In genomic region chr2:79094298-79094697, GRCm38 (mm10) we compare ENCODE assay signal across 14 mouse cellular contexts.
DNase-seq lines count a peak whose midpoint lies in the region; ATAC-seq lines count a peak whose summit lies in the region.
"Had no signal": no experiment of that assay in that cellular context is flagged by ENCODE, and none has a peak within 500 bp of the region (broad histone marks: within the 10 kb centered on the region; RNA-seq: fewer than 3 reads in every experiment).

No protein-coding gene starts in this region.

- no peak for ATAC-seq in kidney, embryonic 15.5 days (replicated peaks; ENCODE audit: low FRiP score)

- no peak for DNase-seq in kidney, postnatal 4 days
- peak; percentile 27 for DNase-seq in right cerebral cortex, postnatal 25 days
- DNase-seq in right cerebral cortex, postnatal 4 days: no peak
- peak; percentile 61 to 62 for DNase-seq in left cerebral cortex, adult 9 months (ENCODE audit: low spot score in 2 of 2)
- DNase-seq in testis, postnatal 10 days (ENCODE audit: low spot score): no peak
- DNase-seq in adrenal gland, postnatal 14 days: no peak
- DNase-seq: cerebellum, adult 18-20 months; kidney, adult 11 months; lung, postnatal 10 days; thymus, postnatal 4 days had no signal

- no peaks in the 10 kb centered on the region for H3K4me1 ChIP-seq in kidney, embryonic 15.5 days
- H3K4me1 ChIP-seq: heart, embryonic 13.5 days; hindbrain, embryonic 12.5 days had no signal

- no peak overlapping the region for H3K4me2 ChIP-seq in kidney, embryonic 15.5 days
- H3K4me2 ChIP-seq: heart, embryonic 13.5 days; hindbrain, embryonic 12.5 days; liver, embryonic 11.5 days had no signal

- no peaks in the 10 kb centered on the region for H3K36me3 ChIP-seq in kidney, embryonic 15.5 days
- H3K36me3 ChIP-seq: heart, embryonic 13.5 days; hindbrain, embryonic 12.5 days had no signal

- H3K4me3 ChIP-seq in kidney, embryonic 15.5 days (replicated peaks): no peak overlapping the region
- H3K4me3 ChIP-seq: heart, embryonic 13.5 days; hindbrain, embryonic 12.5 days had no signal

- WGBS in kidney, embryonic 15.5 days: 10% methylated on average over 1 of the region's 1 CpGs

- no peaks in the 10 kb centered on the region for H3K9me3 ChIP-seq in kidney, embryonic 15.5 days (replicated peaks)
- H3K9me3 ChIP-seq: heart, embryonic 13.5 days; hindbrain, embryonic 12.5 days had no signal

- peak overlapping the region; percentile 73 for H3K27ac ChIP-seq in kidney, embryonic 15.5 days
- H3K27ac ChIP-seq: heart, embryonic 13.5 days; hindbrain, embryonic 12.5 days had no signal

- no peak overlapping the region for H3K9ac ChIP-seq in kidney, embryonic 15.5 days
- H3K9ac ChIP-seq: heart, embryonic 13.5 days; hindbrain, embryonic 12.5 days had no signal

- no peaks in the 10 kb centered on the region for H3K27me3 ChIP-seq in kidney, embryonic 15.5 days
- H3K27me3 ChIP-seq: heart, embryonic 13.5 days; hindbrain, embryonic 12.5 days had no signal

Comparison
In these comparisons a context has a peak if more than half of its experiments do, and no peak if none do; other contexts are left out.
1. DNase-seq: peak in right cerebral cortex, postnatal 25 days (single experiment) and left cerebral cortex, adult 9 months (2 of 2); none in kidney, postnatal 4 days (0 of 2), right cerebral cortex, postnatal 4 days (single experiment), testis, postnatal 10 days (single experiment) and adrenal gland, postnatal 14 days (single experiment).